Mouse (Mus musculus): ENCODE measurements at regions not wholly inside any gene's neighbourhood (a gene's known extent, or its start where the extent isn't known, plus 50 kb on each side); places are given as distances from the start of the nearest gene placed in this dataset.

DNA sequence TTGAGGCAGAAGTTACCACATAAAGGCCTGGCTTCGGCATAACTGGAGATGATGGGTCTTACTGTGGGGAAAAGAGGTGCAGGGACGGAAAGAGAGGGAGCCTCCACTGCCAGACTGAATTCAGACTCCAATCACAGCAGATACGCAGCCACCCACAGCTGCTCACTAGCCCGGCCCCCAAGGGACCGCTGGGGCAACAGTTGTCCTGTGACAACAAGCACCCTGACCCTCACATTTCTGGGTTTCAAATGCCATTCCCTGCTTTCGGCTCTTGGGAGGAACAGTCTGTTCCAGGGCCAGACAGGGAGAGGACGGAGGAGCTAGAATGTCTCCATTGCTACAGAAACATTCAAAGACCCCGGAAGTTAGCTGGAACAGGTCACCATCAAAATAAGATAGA is 75.0 kb upstream of the Errfi1 start:
- Histone ChIP-seq H3K4me1 (ENCODE audit: control insufficient read depth, insufficient read depth, low read length) (peaks cover 6% of the 10 kb centered on the region), H3K27ac (ENCODE audit: control insufficient read depth, insufficient read depth, low read depth, low read length) (peak overlapping the region; percentile 86), H3K27me3 (ENCODE audit: control insufficient read depth, insufficient read depth, low read length) (no peaks in the 10 kb centered on the region), H3K36me3 (ENCODE audit: control insufficient read depth, insufficient read depth, low read length) (no peaks in the 10 kb centered on the region), H3K4me3 (ENCODE audit: control insufficient read depth, low read depth, low read length) (no peak overlapping the region)
- TF ChIP-seq CTCF (IDR thresholded peaks at IDR 0.05; ENCODE audit: control insufficient read depth, insufficient read depth, insufficient replicate concordance, low read depth, low read length) (no peak), POLR2A (IDR thresholded peaks at IDR 0.05; ENCODE audit: control insufficient read depth, low read depth, low read length) (no peak)

DNA sequence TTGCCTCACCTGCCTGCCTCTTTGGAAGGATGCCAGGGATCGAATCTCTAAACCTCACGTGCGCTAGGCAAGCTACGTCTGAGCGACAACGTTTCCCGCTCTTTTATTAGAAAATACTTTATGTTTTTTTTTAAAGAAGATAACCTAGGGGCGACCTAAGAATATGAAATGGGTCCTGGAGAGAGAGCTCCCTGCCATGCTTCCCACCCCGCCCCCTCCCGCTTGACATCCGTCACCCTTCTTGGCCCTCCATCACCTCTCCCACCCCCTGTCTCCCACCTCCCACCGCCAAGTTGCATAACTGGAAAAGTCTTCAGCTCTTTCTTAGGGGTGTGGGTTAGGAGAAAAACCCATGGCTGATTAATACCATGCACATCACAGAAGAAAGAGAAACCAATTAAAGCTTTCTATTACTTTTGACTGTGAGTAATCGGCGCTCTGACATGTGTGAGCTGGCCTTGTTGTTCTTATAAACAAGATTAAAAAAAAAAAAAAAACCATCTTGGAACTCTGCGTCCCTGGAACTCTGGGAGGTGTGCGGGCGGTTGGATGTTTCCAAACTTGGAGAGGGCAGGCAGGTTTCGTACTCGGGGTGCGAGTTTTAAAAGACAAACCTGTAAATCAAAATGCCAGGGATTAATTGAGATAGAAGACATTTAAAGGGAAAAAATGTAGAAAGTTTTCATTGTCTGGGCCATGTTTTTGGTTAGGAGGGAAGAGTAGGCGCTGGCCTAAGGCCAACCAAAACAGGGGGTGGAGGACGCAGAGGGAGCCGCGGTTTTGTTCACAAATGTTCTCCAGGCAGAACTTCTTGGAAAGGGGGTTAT is 77.8 kb upstream of the Errfi1 start:
- Histone ChIP-seq H3K4me3 (ENCODE audit: control insufficient read depth, low read depth, low read length) (no peak overlapping the region), H3K36me3 (ENCODE audit: control insufficient read depth, insufficient read depth, low read length) (no peaks in the 10 kb centered on the region), H3K4me1 (ENCODE audit: control insufficient read depth, insufficient read depth, low read length) (peaks cover 19% of the 10 kb centered on the region), H3K27me3 (ENCODE audit: control insufficient read depth, insufficient read depth, low read length) (no peaks in the 10 kb centered on the region), H3K27ac (ENCODE audit: control insufficient read depth, insufficient read depth, low read depth, low read length) (peak overlapping the region; percentile 4; the same call in 1 of the 2 replicates)
- TF ChIP-seq CTCF (IDR thresholded peaks at IDR 0.05; ENCODE audit: control insufficient read depth, insufficient read depth, insufficient replicate concordance, low read depth, low read length) (no peak), POLR2A (IDR thresholded peaks at IDR 0.05; ENCODE audit: control insufficient read depth, low read depth, low read length) (no peak)

DNA sequence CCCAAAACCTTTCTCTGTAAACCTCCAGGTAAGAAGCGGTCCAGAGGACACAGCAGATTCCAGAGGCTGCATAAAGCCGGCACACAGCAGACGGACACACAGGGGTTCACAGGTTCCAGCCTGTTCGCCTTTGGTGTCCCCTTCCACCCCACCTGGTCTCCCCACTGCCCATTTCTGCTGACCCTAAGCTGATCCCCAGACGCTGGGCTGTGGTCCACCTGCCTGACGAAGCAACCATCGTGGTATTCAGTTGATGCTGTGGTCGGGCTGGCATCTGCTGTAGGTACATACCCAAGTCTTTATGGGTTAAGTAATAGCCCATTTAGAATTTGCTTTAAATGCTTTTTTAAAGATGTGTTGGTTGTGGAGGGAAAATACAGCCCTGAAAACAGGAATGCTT is 78.4 kb upstream of the Errfi1 start:
- TF ChIP-seq POLR2A (IDR thresholded peaks at IDR 0.05; ENCODE audit: control insufficient read depth, low read depth, low read length): no peak
- no peak for TF ChIP-seq CTCF (IDR thresholded peaks at IDR 0.05; ENCODE audit: control insufficient read depth, insufficient read depth, insufficient replicate concordance, low read depth, low read length)
- Histone ChIP-seq H3K4me3 (ENCODE audit: control insufficient read depth, low read depth, low read length) (no peak overlapping the region), H3K4me1 (ENCODE audit: control insufficient read depth, insufficient read depth, low read length) (peaks cover 18% of the 10 kb centered on the region), H3K27me3 (ENCODE audit: control insufficient read depth, insufficient read depth, low read length) (no peaks in the 10 kb centered on the region), H3K27ac (ENCODE audit: control insufficient read depth, insufficient read depth, low read depth, low read length) (no peak overlapping the region), H3K36me3 (ENCODE audit: control insufficient read depth, insufficient read depth, low read length) (no peaks in the 10 kb centered on the region)

DNA sequence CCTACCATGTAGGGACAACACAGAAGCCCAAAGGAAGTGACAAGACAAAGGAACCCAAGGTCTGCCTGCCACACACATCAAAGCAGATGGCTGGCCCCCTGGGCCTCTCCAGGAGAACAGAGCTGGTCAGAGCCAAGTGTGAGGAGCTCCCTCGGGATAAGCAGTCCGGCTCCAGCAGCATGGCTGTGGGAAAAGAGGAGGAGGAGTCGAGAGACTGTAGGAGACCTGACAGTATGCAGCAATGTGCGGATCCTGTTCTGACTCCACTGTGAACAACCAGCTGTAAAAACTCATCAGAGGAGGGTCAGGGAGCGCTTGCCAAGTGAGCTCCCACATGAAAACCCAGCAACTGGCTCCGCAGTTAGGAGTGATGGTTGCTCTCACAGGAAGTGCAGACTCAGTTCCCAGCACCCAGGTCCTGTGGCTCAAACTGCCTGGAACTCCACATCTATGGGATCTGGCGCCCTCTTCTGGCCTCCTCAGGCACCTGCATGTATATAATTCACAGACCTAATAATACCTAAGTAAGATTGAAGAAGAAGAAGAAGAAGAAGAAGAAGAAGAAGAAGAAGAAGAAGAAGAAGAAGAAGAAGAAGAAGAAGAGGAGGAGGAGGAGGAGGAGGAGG is 79.3 kb upstream of the Errfi1 start:
- Histone ChIP-seq H3K4me1 (ENCODE audit: control insufficient read depth, insufficient read depth, low read length) (peaks cover 18% of the 10 kb centered on the region), H3K4me3 (ENCODE audit: control insufficient read depth, low read depth, low read length) (no peak overlapping the region), H3K27me3 (ENCODE audit: control insufficient read depth, insufficient read depth, low read length) (no peaks in the 10 kb centered on the region), H3K36me3 (ENCODE audit: control insufficient read depth, insufficient read depth, low read length) (no peaks in the 10 kb centered on the region), H3K27ac (ENCODE audit: control insufficient read depth, insufficient read depth, low read depth, low read length) (no peak overlapping the region)
- TF ChIP-seq POLR2A (IDR thresholded peaks at IDR 0.05; ENCODE audit: control insufficient read depth, low read depth, low read length) (no peak), CTCF (IDR thresholded peaks at IDR 0.05; ENCODE audit: control insufficient read depth, insufficient read depth, insufficient replicate concordance, low read depth, low read length) (peak; percentile 78)

DNA sequence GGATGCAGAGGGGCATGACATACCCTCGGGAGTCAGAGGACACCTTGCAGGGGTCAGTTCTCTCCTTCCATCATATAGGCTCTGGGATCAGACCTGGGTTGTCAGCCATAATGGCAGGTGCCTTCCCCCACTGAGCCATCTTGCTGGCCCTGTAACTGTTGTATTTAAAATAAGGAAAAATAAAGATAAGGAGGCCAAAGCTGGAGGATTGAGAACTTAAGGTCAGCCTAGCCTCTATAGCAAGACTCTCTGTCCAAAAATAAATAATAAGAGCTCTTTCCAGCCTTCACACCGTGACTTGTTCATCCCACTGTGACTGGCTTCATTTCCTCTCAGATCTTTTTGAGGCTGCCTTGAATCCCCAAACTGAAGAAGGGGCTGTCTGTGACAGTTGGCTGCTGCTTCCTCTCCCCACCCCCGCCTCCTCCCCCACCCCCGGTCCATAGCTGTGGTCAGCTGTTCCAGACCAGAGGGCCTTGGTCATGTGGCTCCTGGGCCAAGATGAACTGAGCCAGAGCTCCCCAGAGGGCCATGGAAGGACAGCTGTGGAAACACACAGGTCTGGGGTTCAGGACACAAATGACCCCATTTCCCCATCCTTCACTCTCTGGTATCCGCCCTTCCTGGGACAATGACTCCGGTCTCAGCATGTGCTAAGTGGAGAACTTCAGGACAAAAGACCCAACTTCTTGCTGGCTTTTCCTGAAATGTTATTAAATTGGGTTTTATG is 81.6 kb upstream of the Errfi1 start:
- no peaks in the 10 kb centered on the region for H3K27me3 ChIP-seq (ENCODE audit: control insufficient read depth, insufficient read depth, low read length)
- H3K36me3 ChIP-seq (ENCODE audit: control insufficient read depth, insufficient read depth, low read length): no peaks in the 10 kb centered on the region
- H3K4me3 ChIP-seq (ENCODE audit: control insufficient read depth, low read depth, low read length): no peak overlapping the region
- no peak for TF ChIP-seq POLR2A (IDR thresholded peaks at IDR 0.05; ENCODE audit: control insufficient read depth, low read depth, low read length)
- no peak for TF ChIP-seq CTCF (IDR thresholded peaks at IDR 0.05; ENCODE audit: control insufficient read depth, insufficient read depth, insufficient replicate concordance, low read depth, low read length)
- no peak overlapping the region for H3K27ac ChIP-seq (ENCODE audit: control insufficient read depth, insufficient read depth, low read depth, low read length)
- H3K4me1 ChIP-seq (ENCODE audit: control insufficient read depth, insufficient read depth, low read length): peaks cover 18% of the 10 kb centered on the region

DNA sequence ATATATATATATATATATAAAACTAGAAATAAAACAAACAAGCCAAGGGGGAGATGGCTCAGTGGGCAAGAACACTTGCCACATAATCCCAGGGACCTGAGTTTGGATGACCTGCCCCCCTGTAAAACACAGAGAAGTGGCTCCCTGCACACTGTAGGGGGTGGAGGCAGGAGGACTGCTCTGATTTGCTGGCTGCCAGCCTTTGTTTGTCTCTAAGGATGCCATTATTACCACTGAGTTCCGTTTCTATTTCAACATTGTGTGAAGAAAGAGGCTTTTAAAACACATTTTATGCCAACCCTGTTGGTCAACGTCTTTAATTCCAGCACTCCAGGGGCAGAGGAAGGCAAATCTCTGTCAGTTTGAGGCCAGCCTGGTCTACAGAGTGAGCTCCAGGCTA is 82.2 kb upstream of the Errfi1 start:
- no peaks in the 10 kb centered on the region for H3K36me3 ChIP-seq (ENCODE audit: control insufficient read depth, insufficient read depth, low read length)
- H3K4me1 ChIP-seq (ENCODE audit: control insufficient read depth, insufficient read depth, low read length): peaks cover 18% of the 10 kb centered on the region
- TF ChIP-seq CTCF (IDR thresholded peaks at IDR 0.05; ENCODE audit: control insufficient read depth, insufficient read depth, insufficient replicate concordance, low read depth, low read length): no peak
- TF ChIP-seq POLR2A (IDR thresholded peaks at IDR 0.05; ENCODE audit: control insufficient read depth, low read depth, low read length): no peak
- H3K27ac ChIP-seq (ENCODE audit: control insufficient read depth, insufficient read depth, low read depth, low read length): no peak overlapping the region
- no peaks in the 10 kb centered on the region for H3K27me3 ChIP-seq (ENCODE audit: control insufficient read depth, insufficient read depth, low read length)
- H3K4me3 ChIP-seq (ENCODE audit: control insufficient read depth, low read depth, low read length): no peak overlapping the region

DNA sequence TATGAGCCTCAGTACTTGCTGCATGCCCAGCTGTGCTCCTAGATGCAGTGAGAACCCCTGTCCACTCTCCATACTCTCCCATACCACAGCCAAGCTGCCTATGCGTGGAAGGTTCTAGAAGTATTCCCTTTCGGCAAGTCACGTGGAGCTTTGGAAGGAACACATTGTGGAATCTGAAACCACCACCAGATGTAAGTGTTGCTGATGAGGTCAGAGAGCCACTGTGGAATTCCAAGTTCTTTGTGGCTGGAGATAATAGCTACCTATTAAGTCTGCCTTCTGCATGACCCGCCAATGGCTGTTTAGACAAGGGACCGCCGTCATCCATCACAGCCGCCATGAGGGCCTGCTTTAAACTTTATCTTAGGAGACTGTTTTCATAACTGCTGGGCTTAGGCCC is 84.7 kb upstream of the Errfi1 start:
- H3K36me3 ChIP-seq (ENCODE audit: control insufficient read depth, insufficient read depth, low read length): no peaks in the 10 kb centered on the region

More for the DNA sequence above, 84.7 kb upstream of the Errfi1 start:
- no peak overlapping the region for H3K4me3 ChIP-seq (ENCODE audit: control insufficient read depth, low read depth, low read length)
- H3K27me3 ChIP-seq (ENCODE audit: control insufficient read depth, insufficient read depth, low read length): no peaks in the 10 kb centered on the region
- H3K4me1 ChIP-seq (ENCODE audit: control insufficient read depth, insufficient read depth, low read length): peaks cover 15% of the 10 kb centered on the region
- TF ChIP-seq POLR2A (IDR thresholded peaks at IDR 0.05; ENCODE audit: control insufficient read depth, low read depth, low read length) (no peak), CTCF (IDR thresholded peaks at IDR 0.05; ENCODE audit: control insufficient read depth, insufficient read depth, insufficient replicate concordance, low read depth, low read length) (no peak)
- no peak overlapping the region for H3K27ac ChIP-seq (ENCODE audit: control insufficient read depth, insufficient read depth, low read depth, low read length)
